Mouse (Mus musculus) adrenal gland, postnatal 10 days (tissue): ENCODE data around the gene Pknox2. TPM values are rescaled to one million over a fixed set of nuclear protein-coding genes. Genes with fewer than 3 reads are reported as not detected.

ENCODE experiments used
- DNase-seq: peaks from one replicate; pipeline ENCODE4 v3.0.0; 2021; ENCODE audit warnings: mixed read lengths
- total RNA-seq, 2 experiments: library from RNA; stranded (reverse); gene quantifications; 2 replicates each; pipeline ENCODE4 v1.2.3; 2021

Gene Pknox2
- total RNA-seq, 2 experiments from 2014 or later, result 3.3 to 6.3 TPM

DNA sequence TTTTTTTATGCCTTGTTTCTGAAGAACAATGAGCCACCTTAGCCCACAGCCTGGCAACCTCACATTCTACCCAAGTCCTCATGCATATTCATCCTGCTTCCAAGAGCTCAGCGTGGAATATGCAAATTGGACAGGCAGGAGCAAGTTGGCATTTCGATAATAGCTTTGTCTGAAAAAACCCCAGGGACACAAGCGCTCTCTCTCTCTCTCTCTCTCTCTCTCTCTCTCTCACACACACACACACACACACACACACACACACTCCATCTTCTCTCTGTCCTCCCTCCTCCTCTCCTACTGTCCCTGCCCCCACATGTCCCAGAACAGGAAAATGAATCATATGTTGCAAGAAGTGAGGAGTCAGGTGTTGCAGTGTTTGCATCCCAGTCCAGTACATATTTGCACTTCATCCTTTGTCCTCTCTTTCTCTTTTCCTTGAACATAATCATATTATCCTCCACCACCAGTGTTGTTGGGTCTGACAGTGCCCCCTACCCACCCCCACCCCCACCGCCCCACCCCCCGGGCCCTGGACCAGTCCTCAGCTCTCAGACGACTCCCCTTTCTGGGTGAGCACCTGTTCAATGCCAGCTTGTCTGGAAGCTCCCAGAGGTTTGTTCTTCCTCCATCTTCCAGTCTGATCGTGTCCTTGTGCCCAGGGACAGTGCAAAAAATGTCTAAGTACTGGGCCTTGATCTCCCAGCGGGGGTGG is 265.0 kb downstream of the Pknox2 start:
- DNase-seq, result no peak

DNA sequence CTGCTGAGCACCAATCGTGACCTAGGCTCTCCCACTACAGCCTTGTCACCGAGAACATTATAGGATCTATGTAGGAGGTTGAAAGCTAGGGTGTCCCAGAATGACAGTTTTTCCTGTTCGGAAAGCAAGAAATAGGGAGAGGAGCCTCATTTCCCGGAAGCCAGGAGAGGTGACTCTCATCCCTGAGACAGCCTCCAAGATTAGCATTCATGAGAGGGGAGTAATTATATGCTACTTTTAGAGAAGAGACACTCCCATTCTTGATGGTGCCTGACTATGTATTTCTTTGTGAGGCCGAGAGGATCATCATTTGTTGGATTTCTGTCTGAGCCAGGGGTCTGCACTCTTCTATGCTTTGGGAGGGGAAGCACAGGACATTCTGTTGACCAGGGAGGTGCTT is 265.6 kb downstream of the Pknox2 start:
- no peak for DNase-seq

DNA sequence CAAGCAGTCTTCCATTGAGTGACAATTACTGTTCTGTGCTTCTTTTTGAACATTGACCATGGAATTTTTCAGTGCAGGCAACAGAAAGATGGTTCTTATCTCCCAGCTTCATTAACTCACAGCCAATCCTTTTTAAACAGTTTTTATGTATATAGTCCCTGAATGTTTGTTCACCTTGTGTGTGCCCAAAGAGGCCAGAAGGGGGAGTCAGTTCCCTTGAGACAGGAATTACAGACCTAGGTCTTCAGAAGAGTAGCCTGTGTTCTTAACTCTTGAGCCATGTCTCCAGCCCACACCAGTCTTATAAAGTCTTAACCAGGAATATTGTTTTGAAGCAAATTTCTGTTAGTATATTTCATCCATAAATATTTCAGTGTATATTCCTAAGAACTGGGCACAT is 270.4 kb downstream of the Pknox2 start:
- no peak for DNase-seq

DNA sequence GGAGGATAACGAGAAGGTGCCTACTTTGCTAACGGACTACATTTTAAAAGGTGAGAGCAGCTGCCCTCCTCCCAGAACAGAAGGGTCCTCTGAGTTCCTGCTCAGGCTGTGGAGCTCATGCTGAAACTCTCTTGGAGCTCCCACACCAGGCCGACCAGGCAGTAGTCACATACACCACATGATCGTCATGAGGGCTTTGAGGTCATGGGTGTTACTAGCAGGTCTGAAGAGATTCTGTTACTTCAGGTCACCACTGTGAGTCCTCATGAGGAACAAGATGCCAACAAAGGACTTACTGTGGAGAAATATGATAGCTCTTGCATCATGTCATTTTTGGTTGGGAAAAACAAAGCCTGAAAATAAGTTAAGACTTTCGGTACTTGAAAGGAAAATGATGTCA is 270.9 kb downstream of the Pknox2 start:
- DNase-seq, result no peak

DNA sequence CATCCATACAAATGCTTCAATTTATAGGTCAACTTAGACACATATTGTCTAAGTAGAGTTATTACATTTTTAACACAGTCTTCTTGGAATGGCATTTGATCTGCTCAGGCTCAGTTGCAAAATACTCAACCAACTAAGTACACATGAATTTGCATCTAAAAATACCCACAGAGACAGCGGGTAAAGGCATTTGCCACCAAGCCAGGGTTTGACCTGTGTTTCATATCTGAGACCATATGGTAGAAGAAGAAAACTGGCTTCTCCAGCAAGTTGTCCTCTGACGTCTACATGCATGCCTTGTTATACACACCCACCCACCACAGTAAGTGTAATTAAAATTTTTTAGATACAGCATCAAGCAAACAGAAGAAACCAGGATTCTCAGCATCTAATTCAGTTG is 273.4 kb downstream of the Pknox2 start:
- DNase-seq, result no peak

DNA sequence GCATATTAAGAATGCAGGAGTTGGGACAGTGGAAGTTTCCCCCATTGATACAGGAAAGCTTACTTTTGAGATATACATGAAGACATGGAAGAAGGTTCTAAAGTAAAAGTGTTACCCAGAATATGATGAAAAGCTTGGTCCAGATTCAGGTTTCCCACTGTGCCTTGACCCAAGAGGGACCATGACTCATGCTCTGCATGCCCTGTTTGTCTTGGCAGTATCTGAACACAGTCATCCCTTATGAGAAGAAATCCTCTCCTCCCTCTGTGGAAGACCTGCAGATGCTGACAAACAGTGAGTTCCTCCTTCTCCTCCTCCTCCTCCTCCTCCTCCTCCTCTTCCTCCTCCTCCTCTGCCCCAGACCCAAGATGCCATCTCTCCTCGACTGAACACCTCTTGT is 276.9 kb downstream of the Pknox2 start:
- no peak for DNase-seq

DNA sequence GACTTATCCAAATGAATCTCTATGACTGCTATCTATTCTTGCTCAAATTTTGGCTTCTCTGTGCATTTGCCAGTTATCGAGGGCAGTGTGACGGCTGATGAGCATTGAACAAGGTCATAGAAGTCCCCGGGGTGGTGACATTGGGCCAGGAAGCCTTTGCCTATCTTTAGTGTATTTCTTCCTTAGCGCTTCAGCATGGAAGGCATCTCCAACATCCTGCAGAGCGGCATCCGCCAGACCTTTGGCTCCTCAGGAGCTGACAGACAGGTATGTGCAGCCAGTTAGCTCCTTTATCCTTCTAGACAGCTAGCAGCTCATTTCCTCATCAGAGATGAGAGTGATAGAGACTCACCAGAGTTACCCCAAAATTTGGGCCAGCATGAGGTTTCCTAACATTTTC is 278.5 kb downstream of the Pknox2 start:
- no peak for DNase-seq

DNA sequence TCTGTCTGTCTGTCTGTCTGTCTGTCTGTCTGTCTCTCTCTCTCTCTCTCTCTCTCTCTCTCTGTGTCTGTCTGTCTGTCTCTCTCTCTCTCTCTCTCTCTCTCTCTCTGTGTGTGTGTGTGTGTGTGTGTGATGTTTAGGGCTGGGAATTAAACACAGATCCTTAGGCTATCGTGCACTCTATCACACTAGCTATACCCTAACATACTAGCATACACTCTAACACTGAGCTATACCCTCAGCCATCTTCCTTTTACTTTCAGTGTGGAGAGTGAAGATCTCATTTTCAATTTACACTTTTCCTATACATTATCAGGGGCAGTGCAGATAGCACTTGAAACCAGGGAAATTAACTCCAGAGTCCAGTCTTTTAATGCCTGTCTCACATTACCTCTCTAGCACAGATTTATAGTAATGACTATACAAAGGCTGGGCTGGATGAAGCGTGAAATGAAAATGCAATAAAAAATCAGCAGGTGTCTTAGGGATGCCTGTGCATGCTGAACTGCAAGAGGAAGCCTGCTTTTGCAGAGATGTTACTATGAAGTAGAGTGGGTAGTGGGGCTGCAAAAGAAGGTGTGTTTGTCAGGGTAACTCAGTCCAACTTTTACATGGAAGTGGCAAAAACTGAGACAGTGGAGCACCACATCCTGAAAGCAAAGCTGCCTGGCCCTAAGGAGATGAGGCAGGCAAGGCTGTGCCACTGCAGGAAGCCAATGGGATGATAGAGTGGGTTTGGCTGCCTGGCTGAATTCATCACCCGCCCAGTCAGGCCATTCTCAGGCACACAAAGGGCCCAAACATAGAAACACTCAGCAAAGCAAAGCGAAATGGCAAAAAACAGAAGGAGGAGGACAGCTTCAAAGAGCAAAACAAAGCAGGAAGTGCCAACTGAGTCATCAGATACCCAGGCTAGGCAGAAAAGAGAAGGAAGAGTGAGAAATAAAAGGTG is 282.1 kb downstream of the Pknox2 start:
- DNase-seq, result no peak

DNA sequence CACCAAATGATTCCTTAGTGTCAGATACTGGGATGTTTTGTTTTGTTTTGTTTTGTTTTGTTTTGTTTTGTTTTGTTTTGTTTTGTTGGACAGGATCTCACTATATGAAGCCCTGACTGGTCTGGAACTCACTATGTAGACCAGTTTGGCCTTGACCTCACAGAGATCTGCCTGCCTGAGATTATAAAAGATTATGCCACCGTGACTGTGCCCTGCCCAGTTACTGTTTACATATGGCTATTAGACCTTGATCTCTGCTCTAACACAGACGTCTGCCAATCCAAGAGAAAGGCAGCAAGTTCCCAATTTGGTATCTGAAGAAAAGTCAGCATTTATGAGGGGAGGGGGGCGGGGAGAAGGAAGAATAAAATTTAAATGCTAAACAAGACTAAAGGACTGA is 283.5 kb downstream of the Pknox2 start:
- no peak for DNase-seq

DNA sequence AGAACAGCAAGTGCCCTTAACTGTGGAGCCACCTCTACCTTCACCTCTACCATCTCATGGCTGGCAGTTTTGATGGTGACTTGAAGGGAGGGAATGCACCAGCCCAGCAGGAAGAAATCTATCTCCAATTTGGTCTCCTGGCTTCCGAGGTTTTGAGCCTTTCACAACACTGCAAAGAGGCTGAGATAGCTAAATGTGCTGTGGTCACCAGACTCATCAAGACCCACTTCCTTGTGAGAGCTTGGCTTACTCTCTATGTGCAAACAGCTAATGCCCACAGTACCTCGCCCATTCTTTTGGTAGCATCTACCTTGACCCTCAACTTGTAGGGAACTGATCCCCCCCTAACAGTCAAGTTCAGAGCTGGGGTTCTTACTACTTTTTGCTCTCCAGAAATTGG is 284.6 kb downstream of the Pknox2 start:
- no peak for DNase-seq

DNA sequence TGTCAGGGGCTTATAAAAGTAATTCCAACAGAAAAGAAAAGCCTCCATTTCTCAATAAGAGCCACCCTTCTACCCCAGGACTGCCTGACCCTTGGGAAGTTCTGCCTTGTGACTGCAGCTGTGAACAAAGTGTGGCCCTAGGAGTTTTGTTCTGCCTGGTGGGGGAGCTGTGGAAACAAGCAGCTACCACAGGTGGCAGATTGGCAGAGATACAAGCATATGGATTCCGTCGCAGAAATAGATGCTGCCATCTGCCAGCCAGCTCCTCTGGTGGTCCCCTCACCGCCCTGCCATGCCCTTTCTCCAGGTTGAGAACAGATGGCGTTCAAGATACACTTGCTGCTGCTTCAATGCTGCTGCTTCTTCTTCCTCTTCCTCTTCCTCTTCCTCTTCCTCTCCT is 288.5 kb downstream of the Pknox2 start:
- DNase-seq, result no peak

DNA sequence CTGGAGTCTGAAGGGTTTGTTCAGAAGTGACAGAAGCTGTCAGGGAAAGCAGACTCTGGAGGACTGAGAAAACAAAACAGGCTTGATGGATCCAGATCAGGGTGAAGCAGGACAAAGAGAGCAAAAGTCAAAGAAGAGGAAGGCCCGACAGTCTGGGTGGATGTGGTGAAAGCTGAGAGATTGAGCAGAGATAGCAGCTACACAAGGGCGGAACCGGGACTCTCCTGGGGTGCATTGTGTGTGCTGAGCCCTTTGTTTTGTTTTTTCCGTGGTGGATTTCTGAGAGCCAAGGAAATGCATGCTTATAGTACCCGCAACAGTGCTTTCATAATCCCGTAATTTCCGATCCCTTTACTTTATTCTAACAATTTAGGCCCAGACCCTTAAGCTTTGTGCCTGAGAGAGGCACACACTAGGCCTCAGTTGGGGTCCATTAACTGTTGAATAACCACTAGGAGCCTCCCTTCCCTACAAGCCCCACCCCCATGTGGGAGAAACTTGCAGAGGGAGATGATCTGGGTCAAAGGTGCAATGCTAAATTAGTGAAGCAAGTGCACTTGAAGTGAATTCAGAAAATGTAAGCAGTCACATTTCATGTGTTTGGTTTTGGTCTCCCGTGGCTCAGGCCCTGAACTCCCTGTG is 289.6 kb downstream of the Pknox2 start:
- DNase-seq, result no peak

DNA sequence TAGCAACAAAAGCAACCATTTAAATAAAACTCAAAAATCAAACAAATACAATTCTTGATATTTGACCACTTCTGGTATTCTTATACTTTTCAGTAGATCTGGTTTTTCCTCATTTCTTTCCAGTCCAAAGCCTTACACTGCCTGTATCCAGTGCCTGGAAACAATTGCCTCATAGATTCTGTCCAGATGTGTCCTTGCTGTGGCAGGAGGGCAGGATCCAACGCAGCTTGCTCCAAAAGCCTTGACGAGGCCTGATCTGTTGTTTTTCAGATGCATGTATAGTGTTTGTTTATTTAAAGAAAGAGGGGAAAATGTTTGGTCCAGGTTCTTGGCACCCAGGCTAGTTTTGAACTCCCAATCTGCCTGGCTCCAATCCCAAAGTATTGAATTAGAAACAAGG is 290.9 kb downstream of the Pknox2 start:
- no peak for DNase-seq

DNA sequence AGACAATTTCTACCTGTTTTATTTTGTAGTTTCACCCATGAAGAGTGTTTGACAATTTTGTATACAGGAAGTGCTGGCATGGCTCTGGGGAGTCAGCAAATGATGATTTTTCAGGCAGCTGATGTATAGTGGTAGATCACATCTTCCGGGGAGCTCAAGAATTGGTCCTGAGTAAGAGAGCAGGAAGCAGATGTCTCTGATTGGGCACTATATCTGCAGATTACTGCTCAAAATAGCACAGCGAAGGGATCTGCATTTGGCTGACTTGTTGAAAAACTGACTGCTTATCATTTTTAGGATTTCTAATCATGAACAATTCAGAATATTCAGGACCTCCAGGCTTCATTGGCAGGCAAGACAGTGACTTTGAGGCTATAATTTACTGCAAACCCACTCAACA is 295.0 kb downstream of the Pknox2 start:
- no peak for DNase-seq

DNA sequence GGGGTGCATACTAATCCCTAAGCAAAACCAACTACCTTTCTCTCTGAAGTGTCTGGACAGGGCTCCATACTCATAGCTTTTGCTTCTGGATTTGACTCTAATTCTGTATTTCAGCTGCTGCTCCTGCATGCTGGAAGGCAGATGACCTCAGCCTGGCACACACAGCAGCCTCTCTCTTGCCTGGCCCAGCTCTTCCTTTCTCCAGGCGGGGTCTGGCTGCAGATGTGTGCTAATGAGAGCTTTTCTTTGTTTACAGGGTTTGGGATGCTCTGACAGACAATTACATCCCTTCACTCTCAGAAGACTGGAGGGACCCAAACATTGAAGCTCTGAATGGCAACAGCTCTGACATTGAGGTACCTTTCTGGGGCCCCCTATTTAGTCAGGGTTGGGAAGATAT is 297.1 kb downstream of the Pknox2 start:
- no peak for DNase-seq

DNA sequence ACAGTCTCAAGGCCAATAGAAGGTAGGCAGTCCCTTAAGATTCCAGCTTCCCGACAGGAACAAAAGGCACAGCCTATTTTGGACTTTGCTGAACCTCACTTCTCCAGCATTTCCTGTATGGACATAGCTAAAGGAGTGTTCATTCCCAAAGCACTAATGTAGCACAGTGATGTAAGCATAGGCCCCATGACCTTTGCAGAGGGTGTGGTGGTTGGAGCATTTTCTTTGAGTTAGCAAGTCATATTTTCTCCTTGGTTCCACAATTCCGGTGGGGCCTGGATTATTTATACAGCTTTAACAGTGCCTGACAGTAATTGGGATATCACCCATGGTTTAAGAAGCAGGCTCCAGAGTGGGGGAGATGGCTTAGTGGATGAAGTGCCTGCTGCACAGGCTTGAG is 298.5 kb downstream of the Pknox2 start:
- DNase-seq, result no peak

DNA sequence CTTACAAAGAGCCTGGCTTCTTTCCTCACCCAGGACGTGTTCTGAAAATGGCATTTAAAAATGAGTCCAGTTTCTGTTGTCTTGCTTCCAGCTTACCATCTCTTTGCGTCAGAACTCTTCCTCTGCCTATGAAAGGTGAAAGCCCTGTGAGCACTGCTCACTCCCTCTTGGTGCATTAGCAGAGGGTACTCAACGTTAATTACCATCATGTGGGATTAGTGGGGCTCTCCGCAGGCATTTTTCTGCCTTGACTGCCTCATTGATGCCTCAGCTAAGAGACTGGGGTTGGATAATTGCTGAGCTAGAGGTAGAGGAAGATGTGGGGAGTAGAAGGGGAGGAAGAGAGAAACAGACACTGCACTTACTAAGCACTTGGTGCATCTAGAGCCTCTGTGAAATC is 300.9 kb downstream of the Pknox2 start:
- DNase-seq, result no peak

Other genes with a start within 250 kb of the Pknox2 start
- gene Tmem218, start 60.8 kb upstream of the Pknox2 start, total RNA-seq, result 1 to 10 TPM; 5.8 to 7.3 TPM
- 1 to 10 TPM; 8.8 to 9.8 TPM for gene Slc37a2, start 108.3 kb upstream of the Pknox2 start, total RNA-seq
- 1 to 10 TPM; 2.4 to 4.0 TPM for gene Ccdc15, start 201.0 kb upstream of the Pknox2 start, total RNA-seq
- under 1 TPM; 0.21 to 0.33 TPM for gene Hepacam, start 219.9 kb upstream of the Pknox2 start, total RNA-seq